Mouse (Mus musculus) regulatory T cell (primary cell): ENCODE data around the gene Magi3.

Experiments
- in situ Hi-C: fragments of 300-600 bp; cut with MboI, MseI; formaldehyde crosslinking; loops from one replicate; pipeline ENCODE4 v1.15.1; 2025; ENCODE audit warnings: high pct_unique_total_duplicates

Magi3 gene

DNA sequence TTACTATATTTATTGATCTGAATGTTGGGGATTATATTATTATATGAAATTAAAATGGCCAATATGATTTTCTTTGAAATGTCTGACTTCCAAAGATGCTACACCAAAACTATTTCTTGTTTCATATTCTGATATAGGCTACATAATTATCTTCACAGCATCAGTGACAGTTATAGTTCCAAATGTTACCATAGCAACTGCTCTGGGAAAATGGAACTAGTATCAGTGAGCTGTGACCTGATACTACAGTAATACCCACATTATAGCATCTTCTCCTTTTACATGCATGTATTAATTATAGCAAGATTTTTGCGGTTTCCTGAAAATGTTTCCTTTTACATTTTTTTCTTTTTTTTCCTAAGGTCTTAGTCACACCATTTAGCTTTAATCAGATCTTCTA is 187.4 kb downstream of the Magi3 start:
- in situ Hi-C loops = no loop called here

DNA sequence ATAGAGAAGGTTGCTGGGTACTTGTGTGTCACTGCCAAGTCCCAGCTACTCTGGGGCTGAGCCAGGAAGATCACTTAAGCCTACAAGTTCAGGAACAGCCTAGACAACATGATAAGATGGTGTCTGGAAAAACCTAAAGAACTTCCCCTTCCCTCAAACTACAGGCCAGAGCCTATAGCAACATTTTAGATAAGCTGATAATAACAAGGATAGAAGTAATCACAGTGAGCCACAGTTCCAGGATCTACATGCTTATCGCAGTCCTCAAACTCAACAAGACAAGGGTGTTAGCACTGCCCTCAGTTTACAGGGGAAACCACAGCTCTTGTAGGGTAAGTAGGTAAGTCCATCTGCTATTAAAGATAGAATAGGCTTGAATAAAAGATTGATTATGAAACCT is 188.1 kb downstream of the Magi3 start:
- in situ Hi-C loops = no loop called here

DNA sequence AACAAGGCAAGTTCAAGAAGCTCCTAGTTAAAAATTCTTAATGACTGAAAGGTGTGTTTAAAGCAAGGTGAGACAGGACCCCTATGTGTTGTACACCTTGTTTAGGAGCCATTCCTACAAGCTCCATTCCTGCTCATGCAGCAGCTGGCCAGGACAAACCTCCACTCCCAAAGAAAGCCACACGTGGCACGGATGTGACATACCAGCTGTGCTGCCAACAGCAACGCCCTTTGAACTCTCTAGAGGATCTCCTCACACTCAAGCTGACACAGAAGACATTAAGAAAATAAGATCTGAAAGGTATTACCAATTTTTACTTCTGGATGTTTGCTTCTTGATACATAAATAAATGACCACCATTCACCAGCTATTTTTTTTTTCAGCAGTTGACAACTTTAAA is 193.2 kb downstream of the Magi3 start:
- in situ Hi-C loops = no loop called here

DNA sequence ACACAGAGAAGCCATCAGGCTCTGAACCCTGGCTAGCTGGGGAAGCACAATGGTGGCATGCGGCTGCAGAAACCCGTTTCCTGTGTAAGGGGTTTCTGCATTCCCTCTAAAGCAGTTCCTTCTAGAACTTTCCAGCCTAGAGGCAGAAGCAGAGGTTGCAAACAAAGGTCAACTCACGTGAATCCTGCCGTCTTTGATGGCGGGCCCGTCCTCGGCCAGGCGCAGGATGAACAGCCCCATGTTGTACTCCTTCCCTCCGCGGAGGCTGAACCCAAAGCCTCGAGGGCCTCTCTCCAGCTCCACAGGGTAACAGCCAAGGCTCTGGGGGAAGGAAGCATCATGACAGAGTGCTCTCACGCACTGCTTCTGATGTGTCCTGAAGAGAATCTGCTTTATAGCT is 200.1 kb downstream of the Magi3 start:
- in situ Hi-C loops = loop anchor here (25.0 kb wide), 1 partner anchor 1367 kb away; no protein-coding TSS in a partner anchor

DNA sequence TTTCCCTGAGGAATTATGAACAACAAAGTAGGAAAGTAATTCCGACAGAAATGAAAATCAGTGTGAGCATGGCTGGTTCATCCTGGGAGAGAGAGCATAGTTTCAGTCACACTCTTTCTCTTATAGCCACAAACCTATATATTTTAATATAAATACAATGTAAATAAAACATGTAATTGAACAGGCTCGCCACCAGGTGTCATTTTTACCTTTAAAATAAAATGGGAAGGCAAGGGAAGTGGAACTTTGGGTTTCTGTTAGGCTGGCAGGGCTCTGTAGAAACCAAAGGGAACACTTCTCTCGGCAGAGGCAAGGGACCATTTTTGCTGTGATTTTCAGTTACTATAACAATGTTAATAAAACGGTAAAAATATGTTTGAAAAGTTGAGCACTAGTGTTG is 200.7 kb downstream of the Magi3 start:
- in situ Hi-C loops = loop anchor here (5.0 to 25.0 kb wide), 2 partner anchors 423 to 1368 kb away; no protein-coding TSS in a partner anchor

DNA sequence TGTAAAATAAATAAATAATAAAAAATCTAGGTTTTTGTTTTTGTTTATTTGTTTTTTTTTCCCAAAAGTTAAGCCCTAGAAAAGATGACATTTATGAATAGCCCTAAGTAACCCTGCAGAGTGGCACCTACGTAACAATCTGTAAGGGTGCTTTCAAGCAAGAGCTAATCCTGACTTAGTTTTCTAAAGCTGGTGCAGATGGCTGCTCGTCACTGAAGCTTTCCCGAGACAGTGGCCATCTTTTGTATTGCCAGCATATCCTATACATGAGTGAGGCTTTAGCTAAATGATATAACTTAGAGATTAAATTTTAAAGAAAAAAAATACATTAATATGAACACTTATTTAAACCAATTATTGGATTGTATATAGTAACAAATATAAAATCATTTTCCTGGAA is 202.2 kb downstream of the Magi3 start:
- in situ Hi-C loops = loop anchor here (5.0 to 25.0 kb wide), 2 partner anchors 424 to 1369 kb away; no protein-coding TSS in a partner anchor

DNA sequence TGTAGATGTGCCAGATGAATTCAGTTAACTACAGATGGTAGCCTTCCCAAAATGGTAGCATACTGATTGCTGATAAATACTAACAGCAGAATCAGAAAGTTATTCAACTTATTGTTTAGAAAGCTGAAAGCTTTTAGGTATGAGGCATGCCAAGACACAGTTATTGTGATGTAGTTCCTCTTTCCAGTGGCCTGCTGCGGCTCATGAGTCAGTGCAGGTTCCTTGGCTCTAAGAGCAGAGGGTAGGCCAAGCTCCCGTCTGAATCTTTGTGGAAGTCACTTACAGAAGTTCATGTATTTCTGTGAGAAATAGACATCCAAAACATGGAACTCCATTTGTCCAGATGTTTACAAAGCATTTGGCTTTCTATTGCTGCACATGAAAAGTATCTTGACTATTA is 208.2 kb downstream of the Magi3 start:
- in situ Hi-C loops = loop anchor here (25.0 kb wide), 1 partner anchor 1375 kb away; no protein-coding TSS in a partner anchor

DNA sequence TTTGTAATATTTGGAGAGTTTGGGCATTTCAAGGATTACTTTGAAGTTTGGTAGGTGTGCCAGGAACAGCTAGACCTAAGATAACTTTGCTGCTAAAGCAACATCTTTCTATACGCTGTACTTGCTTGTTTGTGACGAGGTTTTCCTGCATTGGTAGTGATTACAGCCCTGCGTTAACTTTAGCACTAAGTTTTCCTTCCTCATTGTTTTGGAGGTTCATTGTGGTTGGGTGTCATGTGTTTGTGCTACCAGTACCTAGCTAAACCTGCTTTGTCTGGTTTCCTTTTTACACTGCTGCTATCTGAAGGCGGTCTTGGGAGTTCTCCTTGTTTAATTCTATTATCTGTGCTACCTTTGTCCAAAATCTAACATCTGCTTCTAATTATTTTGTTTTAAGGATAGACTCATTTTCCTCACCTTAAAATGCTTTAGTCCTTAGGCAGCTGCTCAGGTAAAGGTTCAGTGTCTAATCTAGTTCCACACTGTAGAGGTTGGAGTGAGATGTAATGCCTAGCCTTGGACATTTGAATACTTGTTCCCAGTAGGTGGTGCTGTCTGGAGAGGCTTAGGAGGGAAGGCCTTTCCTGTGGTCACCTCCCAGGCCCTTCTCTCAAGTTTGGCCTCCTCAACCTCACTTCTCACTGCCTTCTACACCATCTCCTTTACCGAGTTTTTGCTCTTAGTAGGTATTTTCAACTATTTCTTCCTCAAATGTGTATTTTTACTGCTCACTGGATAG is 210.1 kb downstream of the Magi3 start:
- in situ Hi-C loops = loop anchor here (25.0 kb wide), 1 partner anchor 1377 kb away; no protein-coding TSS in a partner anchor

DNA sequence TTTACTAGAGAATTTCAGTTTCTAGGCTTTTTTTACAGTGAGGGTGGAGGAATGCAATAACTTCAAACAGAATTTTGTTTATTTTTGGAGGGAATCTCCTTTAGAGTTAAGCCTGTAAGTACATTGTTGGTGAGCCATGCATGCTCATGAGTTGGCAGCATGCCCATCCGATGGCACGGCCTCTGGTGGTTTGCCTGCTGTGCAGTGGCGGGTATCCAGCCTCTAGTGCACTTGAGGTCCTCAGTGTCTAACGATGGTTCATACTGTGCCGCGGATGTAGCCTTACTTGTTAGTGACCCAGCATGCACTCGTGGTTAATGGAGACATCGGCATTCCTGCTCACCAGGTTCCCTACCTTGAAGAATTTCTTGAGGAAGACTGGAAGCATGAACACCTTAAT is 212.7 kb downstream of the Magi3 start:
- in situ Hi-C loops = loop anchor here (25.0 kb wide), 1 partner anchor 1380 kb away; no protein-coding TSS in a partner anchor

DNA sequence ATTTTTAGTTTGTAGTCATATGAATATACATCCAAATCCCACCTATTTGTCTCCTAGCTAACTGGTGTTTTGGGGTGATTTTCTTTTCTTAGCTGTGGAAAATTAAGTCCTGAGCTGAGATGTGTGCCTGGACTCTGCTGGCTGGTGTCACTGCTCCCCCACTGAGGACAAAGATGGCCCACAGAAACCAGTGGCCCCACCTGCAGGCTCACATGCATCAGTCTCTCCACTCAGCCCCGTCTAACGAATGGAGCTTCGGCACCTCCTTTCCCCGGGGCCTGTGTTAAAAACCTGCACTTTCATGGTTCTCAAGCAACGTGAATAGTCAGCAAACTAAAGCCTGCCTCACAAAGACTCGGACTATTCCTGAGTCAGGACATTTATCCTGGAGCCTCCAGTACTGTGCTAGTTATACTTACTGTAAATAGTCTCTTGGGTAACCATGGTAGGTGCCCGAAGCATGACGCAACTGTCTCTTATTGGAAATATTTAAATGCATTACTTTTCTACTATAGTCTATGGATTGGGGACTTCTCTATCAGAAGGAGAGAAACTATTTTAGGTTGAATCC is 213.2 kb downstream of the Magi3 start:
- in situ Hi-C loops = loop anchor here (25.0 kb wide), 1 partner anchor 1380 kb away; no protein-coding TSS in a partner anchor

DNA sequence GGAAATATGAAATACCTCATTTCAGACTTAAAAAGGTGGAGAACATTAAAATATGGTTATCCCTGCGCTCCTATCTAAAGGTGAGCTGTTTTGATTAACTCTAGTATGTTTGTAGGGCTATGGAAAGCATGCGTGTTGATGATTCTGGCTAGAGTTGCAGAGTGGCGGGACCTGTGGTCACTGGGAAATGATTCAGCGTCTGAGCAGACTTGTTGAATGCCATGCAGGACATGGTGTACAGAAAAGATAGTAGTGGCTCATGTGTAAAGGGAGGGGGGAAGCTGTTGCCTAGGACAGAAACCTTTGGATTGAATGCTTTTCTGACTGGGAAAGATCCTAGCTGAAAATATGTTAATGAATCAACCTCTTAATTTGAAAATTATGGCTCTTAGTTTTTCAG is 221.4 kb downstream of the Magi3 start:
- in situ Hi-C loops = no loop called here

DNA sequence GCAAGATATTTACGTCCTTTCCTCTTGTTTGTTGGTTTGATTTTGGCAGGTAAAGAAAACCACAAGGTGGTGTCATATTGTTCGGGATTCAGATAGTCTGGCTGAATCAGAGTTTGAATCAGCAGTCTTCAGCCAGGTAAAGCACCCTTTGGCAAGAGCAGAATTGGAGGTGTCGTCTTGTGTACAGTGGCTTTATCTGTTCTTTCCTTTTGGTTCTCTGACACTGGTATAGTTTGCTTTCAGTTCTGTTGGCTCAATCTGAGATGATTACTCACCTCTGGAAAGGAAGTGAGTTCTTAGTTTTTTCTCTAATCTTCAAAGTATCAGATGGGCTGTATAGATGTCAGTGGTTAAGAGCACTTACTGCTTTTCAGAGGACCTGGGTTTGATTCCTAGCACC is 228.9 kb downstream of the Magi3 start:
- in situ Hi-C loops = no loop called here

DNA sequence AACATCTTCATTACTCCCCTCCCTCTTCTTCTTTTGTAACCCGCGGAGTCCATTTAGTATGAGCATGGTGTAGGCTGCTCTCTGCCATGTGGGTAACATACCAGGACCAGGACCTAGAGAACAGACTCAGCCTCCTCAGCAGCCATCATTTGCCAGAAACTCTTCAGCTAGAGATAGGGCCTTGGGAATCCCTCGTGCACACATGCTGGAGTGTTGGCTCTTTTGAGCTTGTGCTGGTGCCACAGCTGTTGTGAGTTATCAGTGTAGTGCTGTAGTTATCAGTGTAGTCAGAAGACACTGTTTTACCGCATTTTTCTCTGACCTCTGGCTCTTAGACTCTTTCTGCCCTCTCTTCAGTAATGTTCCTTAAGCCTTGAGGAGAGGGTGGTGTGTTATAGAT is 230.8 kb downstream of the Magi3 start:
- in situ Hi-C loops = no loop called here

DNA sequence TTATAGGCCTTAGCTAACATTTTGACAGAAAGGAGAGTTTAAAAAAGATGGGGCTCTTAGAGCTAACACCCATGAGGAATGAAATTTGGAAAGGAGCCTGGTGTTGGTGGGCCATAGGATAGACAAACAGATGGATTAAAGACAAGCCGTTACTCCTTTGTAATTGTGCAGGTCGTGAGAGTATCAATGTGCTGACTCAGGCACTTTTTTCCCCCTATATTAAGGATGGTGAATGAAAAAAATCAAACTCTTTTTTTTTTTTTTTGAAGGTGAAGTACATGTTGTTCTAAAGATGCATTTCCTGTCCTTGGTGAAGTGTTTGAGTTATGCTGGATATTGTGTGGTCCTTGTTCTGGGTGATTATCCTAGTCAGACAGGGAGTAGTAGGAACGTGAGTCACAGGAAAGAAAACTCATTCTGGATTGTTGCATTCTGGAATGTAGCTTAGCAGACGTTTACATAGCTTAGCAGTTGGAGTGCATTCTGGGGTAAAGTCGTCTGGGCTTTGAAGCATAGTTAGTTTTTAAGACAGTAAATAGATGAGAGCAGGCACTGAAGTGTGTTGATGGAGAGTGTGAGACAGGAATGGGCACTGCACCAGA is 232.2 kb downstream of the Magi3 start:
- in situ Hi-C loops = no loop called here

DNA sequence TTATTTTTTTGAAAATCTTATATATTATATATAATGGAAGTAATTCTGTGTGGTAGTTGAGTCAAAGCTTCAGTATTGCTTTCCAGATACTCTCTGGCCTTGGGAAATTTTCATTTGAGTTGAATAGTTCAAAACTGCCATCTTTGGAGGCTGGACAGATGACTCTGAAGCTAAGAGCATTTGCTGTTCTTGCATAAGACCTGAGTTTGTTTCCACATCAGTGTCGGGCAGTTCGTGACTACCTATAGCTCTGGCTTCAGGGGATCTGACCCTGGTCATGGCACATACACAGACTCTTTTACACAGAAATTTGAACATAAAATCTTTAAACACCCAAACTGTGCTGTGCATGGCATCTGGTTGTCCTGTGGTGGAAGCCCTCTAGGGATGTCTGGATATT is 235.0 kb downstream of the Magi3 start:
- in situ Hi-C loops = no loop called here

DNA sequence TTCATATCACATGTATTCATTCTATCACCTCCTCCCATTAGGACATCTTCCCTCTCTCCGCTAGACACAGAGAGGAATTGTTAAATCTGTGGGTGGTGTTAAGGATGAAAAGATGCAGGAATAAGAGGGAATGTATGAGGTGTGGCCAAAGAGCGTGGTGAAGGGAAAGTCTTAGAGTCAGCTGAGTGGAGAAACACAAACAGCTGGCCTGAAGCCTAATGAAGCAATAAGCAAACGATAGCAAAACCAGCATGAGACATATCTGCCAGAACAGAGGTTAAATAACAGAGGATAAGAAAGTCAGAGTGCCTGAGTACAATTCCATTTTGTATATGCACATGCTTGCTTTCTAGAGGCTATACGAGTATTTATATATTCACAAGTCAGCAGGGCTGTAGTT is 235.6 kb downstream of the Magi3 start:
- in situ Hi-C loops = no loop called here

DNA sequence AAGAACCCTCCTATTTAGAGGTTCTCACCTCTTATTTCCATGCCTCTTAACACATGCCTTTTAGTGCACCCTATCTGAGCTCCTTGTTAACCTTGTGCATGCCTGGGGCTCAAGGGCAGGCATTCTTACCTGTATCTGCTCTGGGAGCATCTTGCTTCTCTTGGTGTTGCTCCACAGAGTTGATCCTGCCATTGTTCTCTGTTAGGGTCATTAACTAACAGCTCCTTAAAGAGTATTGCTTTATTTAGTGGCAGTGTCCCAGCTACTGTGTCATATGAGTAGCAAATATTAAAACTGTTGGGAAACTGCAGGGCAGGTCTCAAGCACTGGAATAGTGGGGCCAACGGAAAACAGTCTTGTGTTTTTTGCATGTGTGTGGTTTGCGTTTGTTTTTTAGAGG is 249.0 kb downstream of the Magi3 start:
- in situ Hi-C loops = no loop called here

DNA sequence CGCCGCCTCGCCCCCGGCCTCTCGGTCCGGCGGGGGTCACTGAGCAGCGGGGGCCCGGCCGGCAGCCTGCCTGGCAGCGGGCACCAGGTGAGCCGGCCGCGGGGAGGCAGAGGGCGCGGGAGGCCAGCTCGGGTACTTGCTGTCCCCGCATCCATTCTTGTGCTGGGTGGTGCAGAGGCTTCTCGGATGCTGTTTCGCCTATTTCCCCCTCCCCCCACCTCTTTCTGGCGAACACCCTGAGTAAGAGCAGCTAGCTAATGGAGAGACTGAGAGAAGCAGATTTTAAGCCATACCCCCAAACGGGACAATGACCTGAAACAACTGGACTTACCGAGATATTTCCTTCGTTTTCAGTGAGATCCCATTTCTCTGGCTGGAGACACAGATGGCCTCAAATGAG is 251.5 kb downstream of the Magi3 start:
- in situ Hi-C loops = loop anchor here (5.0 kb wide), 1 partner anchor 41 kb away; no protein-coding TSS in a partner anchor

DNA sequence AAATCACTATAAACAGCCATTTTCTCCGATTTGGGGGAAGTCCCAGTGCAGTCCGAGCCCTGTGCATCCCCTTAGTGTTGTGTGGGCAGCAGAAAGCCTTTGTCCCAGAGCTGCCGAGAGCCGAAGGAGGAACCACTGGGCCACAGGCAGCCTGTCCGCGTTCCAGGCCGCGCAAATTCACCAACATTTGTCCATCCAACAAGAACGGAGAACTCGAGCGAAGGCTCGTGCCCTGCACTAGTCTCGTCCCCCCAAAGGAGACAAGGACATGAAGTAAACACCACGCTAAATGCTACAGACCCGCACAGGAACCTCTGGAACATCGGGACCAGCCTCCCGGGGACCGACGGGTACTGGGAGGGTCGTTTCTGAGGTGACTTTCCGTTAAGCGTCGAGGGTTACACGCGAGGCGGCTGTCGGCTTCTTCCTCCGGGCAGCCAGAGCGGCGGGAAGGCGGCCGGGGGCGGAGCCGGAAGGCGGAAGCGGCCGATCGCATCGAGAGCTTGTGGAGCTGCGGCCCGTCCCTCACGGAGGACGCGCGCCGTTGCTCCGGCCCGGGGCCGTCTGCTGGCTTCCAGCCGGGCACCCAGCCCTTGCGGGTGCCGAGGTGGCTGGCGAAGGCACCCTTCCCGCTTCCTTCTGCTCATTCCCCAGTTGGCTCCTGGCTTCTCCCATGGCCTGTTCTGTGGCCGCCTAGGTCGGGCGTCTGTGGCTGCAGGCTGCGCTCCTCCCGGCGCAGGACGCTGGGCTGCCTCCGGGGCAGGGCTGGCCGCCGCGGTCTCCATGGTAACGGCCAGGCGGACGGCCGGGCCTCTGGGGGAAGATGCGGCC is 252.1 kb downstream of the Magi3 start, which contains the start of gene Phtf1:
Phtf1 (plus strand) TSS at position 250 of the 831 bp plus-strand sequence.
- in situ Hi-C loops = loop anchor here (5.0 kb wide), 1 partner anchor 41 kb away; no protein-coding TSS in a partner anchor

DNA sequence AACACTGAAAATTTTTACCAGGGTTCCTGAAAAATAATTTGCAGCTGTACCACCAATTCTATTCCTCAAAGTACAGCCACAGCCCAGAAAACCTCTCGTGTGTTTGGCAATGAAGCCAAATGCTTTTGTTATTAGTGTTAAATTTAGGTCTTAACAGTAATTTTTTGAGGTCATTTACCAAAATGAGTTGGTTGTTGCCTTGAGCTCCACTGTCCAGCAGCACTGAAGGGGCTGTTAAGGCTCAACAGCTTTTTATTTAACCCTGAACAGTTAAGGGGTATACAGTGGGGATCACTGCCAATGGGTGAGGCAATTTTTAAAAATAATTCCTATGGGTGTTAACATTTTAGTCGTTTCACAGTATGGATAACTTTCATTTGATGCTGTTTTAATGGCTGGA is 252.9 kb downstream of the Magi3 start:
- in situ Hi-C loops = loop anchor here (5.0 kb wide), 1 partner anchor 40 kb away; no protein-coding TSS in a partner anchor
